In genomic region chr10:29803915-29804545, GRCm38 (mm10) we compare ENCODE assay signal across 8 mouse cellular contexts.
DNase-seq lines count a peak whose midpoint lies in the region; ATAC-seq lines count a peak whose summit lies in the region.

No protein-coding gene starts in this region.

- ATAC-seq in common myeloid progenitor, adult 5-6 weeks (replicated peaks; ENCODE audit: low read depth, poor library complexity, severe bottlenecking) = peak; percentile 86

- DNase-seq in A20 (ENCODE audit: low read depth, low spot score) (peak; percentile 3), MEL-GATA-1-ER (ENCODE audit: extremely low read depth, low read depth) (peak; percentile 8)
- DNase-seq in heart, postnatal 14 days = peak; percentile 21 to 49
- peak; percentile 57 for DNase-seq in layer of hippocampus, adult 9-11 months
- DNase-seq in lung, postnatal 4 days = peak; percentile 18 to 34
- peak; percentile 41 for DNase-seq in right cerebral cortex, postnatal 14 days
- DNase-seq in thymus, postnatal 4 days = no peak

- intact Hi-C loops in heart, postnatal 14 days (cut with DNase I) = loop anchor here (2.0 kb wide), 1 partner anchor 269 kb away; the partner anchor contains the start of gene Rspo3
